Mouse (Mus musculus) lung, adult 18-20 months (tissue): ENCODE measurements around the gene Fzd7.

Experiments
- DNase-seq, 2 experiments: peaks; one replicate each; pipeline ENCODE4 v3.0.0; 2022; ENCODE audit warnings: mixed read lengths in 2 of 2

Fzd7 gene

GRCm38 (mm10) chr1:59472368-59473180, 9.7 kb upstream of the Fzd7 start:
- no peak for DNase-seq

DNA sequence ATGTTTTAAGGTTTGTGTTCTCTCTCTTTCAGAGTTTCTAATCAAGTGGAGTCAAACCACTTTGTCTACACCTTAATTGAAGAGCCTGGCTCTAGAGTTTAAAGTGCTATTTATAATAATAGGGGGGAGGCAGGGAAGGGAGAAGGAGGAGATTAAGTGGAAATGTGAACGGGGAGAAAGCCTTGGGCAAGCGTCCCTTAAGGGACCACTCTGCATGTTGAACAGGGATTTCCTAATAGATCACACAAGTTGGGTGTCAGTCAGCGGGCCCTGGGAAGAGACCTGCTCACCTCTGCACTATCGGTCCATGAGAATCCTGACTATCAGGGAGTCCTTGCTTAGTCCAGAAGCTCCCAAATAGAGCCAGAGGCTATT, 9.1 kb upstream of the Fzd7 start:
- DNase-seq = no peak

GRCm38 (mm10) chr1:59475618-59476017, 6.6 kb upstream of the Fzd7 start:
- no peak for DNase-seq

GRCm38 (mm10) chr1:59478911-59479310, 3.3 kb upstream of the Fzd7 start:
- DNase-seq = no peak

DNA sequence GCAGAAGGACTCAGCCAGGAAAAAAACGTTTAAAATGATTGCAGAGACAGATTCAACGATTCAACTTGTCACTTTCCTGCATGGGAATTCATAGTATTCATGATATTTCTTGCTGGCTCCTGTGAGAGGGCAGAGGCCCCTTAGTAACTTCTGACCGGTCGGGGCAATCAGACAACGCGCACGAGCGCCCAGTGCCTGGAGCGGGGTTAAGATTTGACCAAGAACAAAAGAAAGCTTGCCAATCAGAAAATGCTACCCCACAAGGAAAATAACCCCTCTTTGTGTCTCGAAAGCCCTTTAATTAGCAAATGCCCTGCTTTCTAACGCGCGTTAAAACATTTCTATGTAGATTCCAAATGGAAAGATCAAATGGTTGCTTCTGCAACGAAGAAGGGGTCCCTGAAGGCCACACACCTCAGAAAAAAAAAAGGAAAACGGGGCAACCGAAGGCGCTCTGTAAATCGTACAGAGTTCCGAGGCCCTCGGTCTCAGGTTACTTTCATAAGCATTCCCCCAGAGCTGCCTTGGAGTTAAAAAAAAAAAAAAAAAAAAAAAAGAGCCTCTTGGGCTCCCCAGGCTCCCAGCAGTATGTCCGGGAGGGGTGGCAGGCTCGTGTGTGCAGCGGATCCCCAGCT, 1.3 kb upstream of the Fzd7 start:
- DNase-seq = no peak

- peak; percentile 96 for DNase-seq
Observed at GRCm38 (mm10) chr1:59481456-59482291, 550 bp upstream of the Fzd7 start.

GRCm38 (mm10) chr1:59482696-59483520, 684 bp downstream of the Fzd7 start:
- DNase-seq = peak; percentile 38 to 48

DNA sequence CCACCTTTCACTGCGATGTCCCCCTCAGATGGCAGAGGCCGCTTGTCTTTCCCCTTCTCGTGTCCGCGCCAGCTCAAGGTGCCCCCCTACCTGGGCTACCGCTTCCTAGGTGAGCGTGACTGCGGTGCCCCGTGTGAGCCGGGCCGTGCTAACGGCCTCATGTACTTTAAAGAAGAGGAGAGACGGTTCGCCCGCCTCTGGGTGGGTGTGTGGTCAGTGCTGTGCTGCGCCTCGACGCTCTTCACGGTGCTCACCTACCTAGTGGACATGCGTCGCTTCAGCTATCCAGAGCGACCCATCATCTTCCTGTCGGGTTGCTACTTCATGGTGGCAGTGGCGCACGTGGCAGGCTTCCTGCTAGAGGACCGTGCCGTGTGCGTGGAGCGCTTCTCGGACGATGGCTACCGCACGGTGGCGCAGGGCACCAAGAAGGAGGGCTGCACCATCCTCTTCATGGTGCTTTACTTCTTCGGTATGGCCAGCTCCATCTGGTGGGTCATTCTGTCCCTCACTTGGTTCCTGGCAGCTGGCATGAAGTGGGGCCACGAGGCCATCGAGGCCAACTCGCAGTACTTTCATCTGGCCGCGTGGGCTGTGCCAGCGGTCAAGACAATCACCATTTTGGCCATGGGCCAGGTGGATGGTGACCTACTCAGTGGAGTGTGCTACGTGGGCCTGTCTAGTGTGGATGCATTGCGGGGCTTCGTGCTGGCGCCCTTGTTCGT, 1.5 kb downstream of the Fzd7 start:
- DNase-seq = peak; percentile 82 to 85

DNA sequence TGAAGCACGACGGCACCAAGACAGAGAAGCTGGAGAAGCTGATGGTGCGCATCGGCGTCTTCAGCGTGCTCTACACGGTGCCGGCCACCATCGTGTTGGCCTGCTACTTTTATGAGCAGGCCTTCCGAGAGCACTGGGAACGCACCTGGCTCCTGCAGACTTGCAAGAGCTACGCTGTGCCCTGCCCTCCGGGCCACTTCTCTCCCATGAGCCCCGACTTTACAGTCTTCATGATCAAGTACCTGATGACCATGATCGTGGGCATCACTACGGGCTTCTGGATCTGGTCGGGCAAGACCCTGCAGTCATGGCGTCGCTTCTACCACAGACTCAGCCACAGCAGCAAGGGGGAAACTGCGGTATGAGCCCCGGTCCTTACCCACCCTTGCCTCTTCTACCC, 2.1 kb downstream of the Fzd7 start:
- no peak for DNase-seq

DNA sequence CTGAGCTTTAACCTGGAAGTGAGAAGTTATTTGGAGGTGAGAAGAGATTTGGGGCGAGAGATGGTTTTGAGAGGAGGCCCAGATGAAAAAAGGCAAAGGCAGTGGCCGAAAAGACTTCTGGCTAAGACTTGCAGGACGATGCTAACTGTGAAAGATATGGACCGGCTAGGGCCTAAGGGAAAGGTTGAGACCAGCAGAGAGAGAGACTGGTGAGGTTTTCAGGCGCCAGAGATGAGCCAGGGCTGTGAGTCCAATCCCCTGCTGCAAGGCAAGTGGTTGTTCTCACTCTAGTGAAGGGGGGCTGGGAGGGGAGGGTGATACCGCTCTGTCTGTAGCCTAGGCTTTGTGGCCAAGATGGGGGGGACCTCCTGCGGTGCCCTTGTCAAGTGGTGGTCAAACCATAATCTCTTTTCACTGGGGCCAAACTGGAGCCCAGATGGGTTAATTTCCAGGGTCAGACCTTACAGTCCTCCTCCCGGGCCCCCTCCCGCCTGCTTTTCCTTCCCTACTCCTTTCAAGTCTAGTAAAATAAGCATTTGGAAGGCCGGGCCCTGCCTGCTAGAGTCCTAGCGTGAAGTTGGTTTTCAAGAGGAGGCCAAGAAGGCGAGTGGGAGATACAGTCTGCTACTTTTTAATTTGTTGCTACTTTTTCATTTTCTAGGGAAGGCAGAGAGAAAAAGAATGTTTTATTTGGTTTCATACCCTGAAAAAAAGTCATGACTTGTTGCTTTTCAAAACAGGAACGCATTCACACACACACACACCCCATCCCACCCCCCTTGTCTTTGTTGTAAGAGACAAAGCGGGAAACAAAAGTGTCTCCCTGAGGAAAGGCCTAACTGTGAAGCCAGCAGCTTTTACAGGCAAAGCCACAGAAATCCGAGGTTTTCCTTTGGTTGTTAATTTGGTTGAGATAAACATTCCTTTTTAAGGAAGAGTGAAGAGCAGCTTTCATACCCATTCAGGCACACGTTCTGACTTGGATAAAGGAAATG, 2.9 kb downstream of the Fzd7 start:
- no peak for DNase-seq

DNA sequence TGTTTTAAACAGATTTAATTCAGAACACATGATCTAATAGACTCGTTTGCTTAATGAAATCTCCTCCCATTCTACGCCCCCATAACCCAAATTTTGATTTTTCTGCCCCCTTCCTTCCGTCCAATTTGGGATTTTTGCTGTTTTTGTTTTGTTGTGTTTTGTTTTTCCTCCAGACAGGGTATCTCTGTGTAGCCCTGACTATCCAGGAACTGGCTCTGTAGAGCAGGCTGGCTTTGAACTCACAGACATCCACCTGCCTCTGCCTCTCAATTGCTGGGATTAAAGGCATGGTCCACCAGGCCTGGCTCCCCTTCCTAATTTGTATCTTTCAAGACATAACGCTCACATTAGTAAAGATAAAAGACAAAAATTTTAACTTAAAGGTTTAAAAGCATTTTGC, 3.6 kb downstream of the Fzd7 start:
- no peak for DNase-seq

GRCm38 (mm10) chr1:59487651-59488051, 5.4 kb downstream of the Fzd7 start:
- peak; percentile 49 to 60 for DNase-seq

- no peak for DNase-seq
Observed at GRCm38 (mm10) chr1:59488481-59488880, 6.3 kb downstream of the Fzd7 start.

DNA sequence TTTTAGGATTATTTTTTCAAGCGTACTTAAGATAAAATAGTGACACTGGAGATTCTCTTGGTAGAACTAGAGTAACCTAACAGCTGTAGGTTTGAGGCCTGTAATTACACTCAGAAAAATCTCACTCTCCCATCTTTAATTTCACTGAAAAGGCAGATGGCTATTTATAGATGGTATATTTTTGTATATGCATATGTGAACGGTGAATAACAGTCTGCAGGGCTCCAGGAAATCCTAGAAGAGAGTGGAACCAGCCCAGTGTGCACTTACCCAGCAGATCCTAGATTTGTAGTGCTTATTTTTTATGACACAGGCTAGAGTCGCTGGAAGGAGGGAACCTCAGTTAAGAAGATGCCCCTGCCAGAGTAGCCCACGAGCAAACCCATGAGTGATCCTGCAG, 6.8 kb downstream of the Fzd7 start:
- DNase-seq = no peak

DNA sequence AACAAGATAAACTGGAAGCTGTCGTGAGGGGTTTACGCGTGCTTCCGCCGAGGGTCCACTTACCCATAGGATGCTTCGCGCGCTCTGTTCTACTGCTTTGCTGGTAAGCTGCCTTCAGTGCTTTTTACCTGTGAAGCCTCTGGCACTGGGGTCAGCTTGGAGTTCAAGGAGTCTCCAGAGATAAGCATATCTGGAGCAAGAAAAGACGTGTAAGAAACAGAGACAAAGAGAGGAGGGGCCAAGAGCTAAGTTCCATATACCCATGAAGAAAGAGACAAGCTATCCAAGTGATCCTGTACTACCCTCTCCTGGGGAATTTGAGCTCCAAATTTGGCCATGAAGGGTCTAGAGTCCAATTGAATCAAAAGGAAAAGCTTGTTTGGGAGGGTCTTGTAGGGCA, 9.3 kb downstream of the Fzd7 start:
- DNase-seq = no peak

DNA sequence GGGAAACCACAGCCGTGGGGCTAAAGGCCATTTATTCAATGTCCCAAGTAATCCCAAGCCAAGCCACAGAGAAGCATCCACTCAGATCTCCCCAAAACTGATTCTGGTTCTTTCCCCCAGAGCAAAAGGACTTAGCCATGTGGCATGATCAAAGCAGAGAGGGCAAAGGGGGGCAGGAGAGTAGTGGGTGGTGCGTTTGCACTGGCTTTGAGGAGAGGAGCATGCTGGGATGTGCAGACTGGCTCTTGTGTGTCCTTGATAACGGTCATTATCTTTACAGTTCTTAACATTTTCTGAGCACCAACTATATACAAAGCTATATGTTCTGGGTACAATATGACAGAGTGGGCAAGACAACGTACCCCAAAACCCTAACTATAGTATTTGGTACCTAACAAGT, 10.2 kb downstream of the Fzd7 start:
- DNase-seq = no peak

DNA sequence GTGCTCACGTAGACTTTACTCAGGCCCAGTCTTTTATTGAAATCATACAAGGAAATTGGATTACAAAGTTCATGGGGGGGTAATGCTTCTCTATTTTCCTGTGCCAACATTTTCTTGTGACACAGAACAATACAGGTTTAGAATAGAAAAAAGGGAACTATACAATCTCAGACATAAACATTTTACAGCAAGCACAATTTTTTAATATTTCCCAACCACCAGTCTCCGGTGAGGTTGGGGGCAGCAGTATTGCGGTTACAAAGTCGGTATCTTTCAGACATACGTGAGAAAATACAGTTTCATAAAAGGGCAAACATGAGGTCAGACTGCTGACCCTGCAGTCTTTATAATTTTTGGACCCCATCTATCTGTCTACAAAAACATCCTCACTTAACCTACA, 13.7 kb downstream of the Fzd7 start:
- DNase-seq = no peak

- DNase-seq = no peak
Observed at GRCm38 (mm10) chr1:59497741-59498613, 15.8 kb downstream of the Fzd7 start.

GRCm38 (mm10) chr1:59499327-59499726, 17.1 kb downstream of the Fzd7 start:
- DNase-seq = no peak

- DNase-seq = no peak
Observed at GRCm38 (mm10) chr1:59502355-59502754, 20.1 kb downstream of the Fzd7 start.
